Mouse (Mus musculus) spleen, adult 12 weeks (tissue): ENCODE data around the gene Ndufa6.
"Not testable (repeated sequence)": the region's sequence is repeated elsewhere in the genome, so short reads cannot be mapped to it uniquely, and the experiment has no call there.

ENCODE experiments used
- DNase-seq: peaks from one replicate; pipeline ENCODE4 v3.0.0; 2022; ENCODE audit warnings: low spot score

Ndufa6 gene

DNA sequence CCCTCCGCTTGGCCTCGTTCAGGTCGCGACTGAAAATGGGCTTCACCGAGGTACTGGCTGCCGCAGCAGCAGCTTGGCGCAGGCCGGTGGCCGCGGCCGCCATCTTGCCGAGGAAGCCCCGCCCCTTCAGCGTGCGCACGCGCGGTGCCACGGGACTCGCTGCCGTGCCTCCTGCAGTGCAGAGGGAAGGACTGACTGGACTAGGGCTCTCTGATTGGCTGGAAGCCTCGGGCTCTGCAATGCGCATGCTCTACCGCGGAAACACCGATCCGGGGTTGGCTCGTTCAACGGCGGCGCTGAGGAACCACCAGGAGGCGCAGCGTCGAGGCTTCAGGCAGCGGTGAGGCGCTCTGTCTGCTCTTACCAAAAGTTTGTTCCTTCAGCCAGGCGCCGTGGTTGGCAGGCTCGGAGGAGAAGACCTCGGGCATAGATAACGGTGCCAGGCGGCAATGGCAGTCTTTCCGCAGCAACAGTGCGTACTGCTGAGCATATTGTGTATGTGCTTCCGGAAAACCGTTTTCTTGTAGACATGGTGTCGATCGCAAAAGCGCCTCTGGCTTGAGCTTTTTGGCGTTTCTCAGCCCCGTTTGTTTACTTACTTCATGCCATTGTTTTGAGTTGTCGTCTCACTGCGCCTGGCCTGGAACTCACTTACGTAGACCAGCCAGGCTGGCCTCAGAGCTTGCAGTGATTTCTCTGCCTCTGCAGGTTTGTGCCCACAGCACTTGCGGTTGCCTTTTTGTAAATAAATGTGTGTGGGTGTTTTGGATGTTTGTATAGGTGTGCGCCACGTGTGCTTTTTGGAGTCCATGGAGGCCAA lies at the start of gene Ndufa6:
Gene Ndufa6 (minus strand): TSS at position 197 of the 820 bp plus-strand sequence.
- peak; percentile 95 for DNase-seq

GRCm38 (mm10) chr15:82403606-82404005 lies 49.5 kb upstream of the Ndufa6 start:
- DNase-seq, result no peak

DNA sequence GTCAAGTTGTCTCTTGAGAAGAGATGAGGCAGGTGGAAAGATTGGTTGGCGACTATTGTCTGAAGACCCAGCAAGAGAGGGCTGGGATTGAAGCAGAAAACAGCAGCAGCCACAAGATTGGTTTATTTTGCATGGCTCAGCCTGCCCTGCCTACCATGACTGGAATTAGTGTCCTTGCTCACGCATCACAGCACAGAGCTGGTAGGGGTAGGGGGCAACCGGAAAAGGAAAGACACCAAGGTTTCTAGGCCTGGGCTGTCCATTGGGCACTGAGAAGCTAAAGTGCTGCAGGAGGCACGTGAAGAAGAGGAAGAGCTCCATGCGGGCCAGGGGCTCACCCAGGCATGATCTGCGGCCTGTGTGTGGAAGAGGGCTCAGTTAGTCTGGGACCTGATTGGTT lies 48.6 kb upstream of the Ndufa6 start:
- DNase-seq, result no peak

- no peak for DNase-seq
These were observed 48.0 kb upstream of the Ndufa6 start for GRCm38 (mm10) chr15:82402106-82402505.

DNA sequence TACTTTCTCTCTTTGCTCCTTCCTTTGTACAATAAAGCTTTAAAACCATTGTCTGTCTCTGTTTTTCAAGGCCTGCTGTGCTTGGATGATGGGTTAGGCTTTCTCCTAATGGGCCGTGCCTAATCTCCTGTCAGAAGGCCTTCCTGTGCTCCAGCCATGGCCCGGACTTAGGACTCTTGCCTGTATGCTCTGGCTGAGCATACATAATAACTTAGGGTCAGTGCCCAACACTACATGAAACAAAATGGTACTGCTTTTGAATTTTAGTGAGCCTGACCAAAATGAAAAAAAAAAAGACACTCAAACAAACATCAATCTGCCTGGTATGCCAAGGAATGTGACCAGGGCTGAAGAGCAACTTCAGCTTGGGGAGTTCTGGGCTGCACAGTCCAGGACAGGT lies 47.4 kb upstream of the Ndufa6 start:
- no peak for DNase-seq

- DNase-seq, result not testable (repeated sequence)
These were observed 41.8 kb upstream of the Ndufa6 start for GRCm38 (mm10) chr15:82395955-82396354.

- not testable (repeated sequence) for DNase-seq
These were observed 39.8 kb upstream of the Ndufa6 start, which contains the start of gene Cyp2d11 for GRCm38 (mm10) chr15:82393922-82394321. TSS of gene Cyp2d11 (minus strand) at chr15:82394022.

- DNase-seq, result not testable (repeated sequence)
These were observed 35.8 kb upstream of the Ndufa6 start for GRCm38 (mm10) chr15:82389916-82390315.

DNA sequence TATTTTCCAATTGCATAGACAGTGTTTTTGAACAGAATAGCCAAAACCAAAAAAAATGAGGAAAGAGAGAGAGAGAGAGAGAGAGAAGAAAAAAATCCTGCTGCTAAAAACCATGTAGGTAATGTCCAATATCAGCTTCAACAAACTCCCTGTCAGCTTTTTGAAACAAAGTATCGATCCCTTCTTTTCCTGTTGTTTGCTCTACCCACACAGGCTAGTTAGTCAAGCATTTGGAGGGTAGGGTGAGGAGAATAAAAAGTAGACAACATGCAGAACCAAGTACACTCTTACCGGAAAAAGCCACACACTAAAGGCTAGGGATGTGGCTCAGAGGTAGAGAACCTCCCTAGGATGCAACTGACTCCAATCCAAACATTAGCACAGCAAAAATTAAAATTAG lies 31.6 kb upstream of the Ndufa6 start:
- no peak for DNase-seq

GRCm38 (mm10) chr15:82382441-82382840 lies 28.3 kb upstream of the Ndufa6 start:
- DNase-seq, result no peak

DNA sequence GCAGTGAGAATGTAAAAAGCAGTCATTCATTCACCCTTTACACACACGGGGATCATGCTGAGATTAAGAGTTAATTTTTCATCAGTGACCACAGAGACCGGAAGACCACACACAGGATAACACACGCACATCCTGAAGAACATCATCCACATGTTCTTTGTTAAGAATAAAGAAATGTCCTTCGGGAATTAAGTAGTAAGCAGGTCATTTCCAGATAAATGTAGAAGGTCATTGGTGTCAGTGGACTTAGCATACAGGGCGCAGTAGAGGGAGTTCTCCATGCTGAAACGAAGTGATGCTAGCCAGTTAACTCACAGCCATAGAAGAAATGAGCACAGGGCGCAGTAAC lies 26.6 kb upstream of the Ndufa6 start:
- DNase-seq, result no peak

DNA sequence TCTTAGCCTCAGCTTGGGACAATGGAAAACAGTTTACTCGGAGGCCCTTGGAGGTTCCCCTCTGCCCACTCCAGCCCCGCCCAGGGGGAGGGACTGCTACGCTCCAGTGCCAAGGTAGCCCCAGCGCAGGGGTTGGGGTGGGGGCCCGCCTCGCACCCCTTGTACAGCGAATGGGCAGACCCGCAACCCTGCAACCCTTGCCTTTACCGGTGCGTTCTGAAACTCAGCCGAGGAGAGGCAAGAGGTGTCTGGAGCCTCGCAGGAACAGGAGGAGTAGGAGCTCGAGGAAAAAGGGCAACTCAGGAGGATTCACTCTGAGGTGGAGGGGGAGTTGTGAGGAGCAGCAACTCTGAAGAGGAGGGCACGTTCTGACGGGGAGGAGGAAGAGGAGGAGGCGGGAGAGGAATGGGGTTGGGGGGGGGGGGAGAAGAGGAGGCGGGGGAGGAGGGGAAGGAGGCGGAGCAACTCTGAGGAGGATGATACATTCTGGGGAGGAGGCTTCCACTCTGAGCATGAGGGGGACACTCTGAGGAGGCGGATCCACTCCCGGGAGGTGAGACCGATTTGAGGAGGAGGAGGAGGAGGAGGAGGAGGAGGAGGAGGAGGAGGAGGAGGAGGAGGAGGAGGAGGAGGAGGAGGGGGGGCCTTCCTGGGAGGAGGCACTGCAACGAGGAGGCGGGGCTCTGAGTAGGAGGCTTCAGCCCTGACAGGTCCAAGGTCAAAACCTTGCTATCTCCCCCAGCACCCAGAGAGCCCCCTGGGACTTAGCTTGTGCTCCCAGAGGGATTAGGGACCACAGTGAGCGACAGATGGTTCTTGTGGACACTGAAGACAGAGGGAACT lies 26.0 kb upstream of the Ndufa6 start, which contains the start of gene Cyp2d22:
Gene Cyp2d22 (minus strand): TSS at position 390 of the 843 bp plus-strand sequence.
- DNase-seq, result no peak

DNA sequence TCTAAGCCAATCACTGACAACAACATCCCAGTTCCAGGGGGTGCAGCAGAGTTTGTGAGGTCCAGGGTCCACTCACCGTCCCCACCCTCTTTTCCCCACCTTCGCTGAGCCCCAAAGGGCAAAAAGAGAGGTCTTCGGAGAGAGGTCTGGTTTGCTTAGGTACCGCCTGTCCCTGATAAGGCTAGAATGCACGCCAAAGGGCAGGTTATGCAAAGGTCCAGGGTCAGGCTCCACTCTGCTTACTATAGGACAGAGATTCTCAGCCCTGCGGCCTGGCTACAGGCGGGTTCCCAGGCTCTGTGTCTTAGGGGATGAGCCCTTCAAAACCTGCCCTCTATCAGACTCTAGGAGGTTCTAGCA lies 25.4 kb upstream of the Ndufa6 start:
- no peak for DNase-seq

DNA sequence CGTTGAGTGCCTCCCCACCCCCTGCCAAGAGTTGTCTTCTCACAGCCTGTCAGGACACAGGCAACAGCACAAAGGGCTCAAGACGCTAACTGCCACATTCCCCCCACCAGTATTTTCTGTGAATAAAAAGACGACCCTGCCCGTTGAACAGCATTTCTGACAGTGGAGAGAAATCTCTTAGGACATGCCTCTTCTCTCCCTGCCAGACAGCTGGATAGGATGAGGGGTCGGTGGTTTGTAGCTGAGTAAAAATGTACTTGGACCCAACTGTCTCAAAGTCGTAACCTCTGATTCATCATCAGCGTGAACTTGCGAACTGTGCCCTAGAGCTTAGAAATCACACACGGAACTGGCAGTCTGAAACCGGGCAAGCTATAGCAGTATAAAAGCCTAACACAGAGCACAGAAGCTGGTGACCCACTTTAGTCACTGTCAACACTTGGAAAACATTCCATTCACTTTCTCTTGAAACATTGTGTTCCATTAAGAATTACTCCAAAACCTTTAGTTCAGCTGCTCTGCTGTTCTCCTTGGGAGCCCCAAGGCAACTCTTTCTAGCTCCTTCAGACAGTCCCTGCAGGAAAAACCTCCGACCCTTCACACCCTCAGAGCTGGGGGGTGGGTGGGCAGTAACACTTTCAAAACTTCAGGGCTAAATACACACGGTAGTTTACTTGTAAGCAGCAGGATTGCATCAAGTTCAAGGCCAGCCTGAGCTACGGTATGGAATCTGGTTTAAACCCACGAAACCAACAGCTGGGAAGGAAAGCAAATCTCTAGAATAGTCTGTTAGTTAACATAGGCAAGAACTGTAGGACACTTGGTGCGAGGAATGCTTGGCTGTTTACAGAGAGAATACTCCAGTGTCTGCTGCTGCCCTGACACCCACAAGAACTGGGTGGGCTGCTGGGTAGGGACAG lies 24.4 kb upstream of the Ndufa6 start:
- no peak for DNase-seq

GRCm38 (mm10) chr15:82377701-82378100 lies 23.6 kb upstream of the Ndufa6 start:
- no peak for DNase-seq

- DNase-seq, result no peak
These were observed 22.4 kb upstream of the Ndufa6 start for GRCm38 (mm10) chr15:82376393-82377138.

DNA sequence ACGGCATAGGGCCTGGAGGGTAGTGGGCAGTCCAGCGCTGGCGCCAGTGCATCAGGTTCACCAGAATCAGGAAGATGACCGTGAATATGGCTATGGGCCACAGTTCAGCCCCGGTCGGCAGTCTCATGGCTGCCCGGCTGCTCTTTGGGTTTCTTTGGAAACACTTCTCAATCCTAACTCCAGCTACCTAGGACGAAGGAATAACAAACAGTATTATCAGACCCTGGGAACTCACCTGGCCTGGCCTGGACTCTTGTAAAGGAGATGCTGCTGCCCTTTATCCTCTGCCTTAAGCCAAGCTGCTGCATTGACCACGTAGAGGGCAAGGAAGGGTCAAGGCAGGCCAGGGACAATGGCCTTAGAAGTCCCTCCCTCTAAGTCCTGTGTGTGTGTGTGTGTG lies 21.7 kb upstream of the Ndufa6 start:
- DNase-seq, result no peak

- no peak for DNase-seq
These were observed 20.3 kb upstream of the Ndufa6 start for GRCm38 (mm10) chr15:82374437-82374836.

- no peak for DNase-seq
These were observed 18.9 kb upstream of the Ndufa6 start for GRCm38 (mm10) chr15:82372991-82373390.

GRCm38 (mm10) chr15:82372446-82372845 lies 18.3 kb upstream of the Ndufa6 start:
- no peak for DNase-seq

- no peak for DNase-seq
These were observed 14.7 kb upstream of the Ndufa6 start for GRCm38 (mm10) chr15:82368851-82369250.
